In the genomic region with DNA sequence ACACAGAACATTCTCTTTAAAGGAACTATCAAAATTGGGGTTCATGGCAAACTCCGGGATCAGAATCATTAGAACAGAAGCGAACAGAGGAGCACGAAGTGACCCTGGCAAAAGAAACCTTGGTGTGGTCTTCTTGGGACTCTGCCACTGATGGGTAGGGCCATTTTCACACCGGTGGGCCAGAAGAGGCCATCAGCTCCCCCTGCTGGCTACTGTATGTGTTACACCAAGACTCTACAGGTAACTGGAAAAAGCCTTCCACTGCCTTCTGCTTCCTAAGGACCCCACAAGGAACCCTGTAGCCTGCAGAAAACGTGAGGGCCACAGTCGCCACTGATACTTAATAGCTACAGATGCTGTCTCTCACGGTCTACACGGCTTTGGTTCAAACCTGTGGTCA, we compare ENCODE assay signal across 9 mouse cellular contexts. TPM values are rescaled to one million over a fixed set of nuclear protein-coding genes. Genes with fewer than 3 reads are reported as not detected.
DNase-seq lines count a peak whose midpoint lies in the region; ATAC-seq and TF ChIP-seq lines count a peak whose summit lies in the region.
"Had no signal": no experiment of that assay in that cellular context is flagged by ENCODE, and none has a peak within 500 bp of the region (broad histone marks: within the 10 kb centered on the region; RNA-seq: fewer than 3 reads in every experiment).

No protein-coding gene starts in this region.

- 64% methylated on average over 8 of the region's 8 CpGs for WGBS in kidney, postnatal 0 days
- 58% methylated on average over 8 of the region's 8 CpGs for WGBS in forebrain, embryonic 10.5 days

- H3K9me3 ChIP-seq in kidney, postnatal 0 days (replicated peaks; ENCODE audit: low read length) = no peaks in the 10 kb centered on the region
- no peaks in the 10 kb centered on the region; the same call in 1 of the 2 replicates for H3K9me3 ChIP-seq in ES-E14 (ENCODE audit: control insufficient read depth, insufficient read depth, low read depth, low read length)
- H3K9me3 ChIP-seq in forebrain, embryonic 10.5 days = no peaks in the 10 kb centered on the region
- H3K9me3 ChIP-seq: liver, embryonic 15.5 days had no signal

- in situ Hi-C loops in ES-E14 (cut with MboI; ENCODE audit: low sequenced_read_pairs in 2 of 2, unreplicated experiment in 2 of 2) = no loop called here

- DNase-seq in CD4-positive, CD25-positive, alpha-beta regulatory T cell, adult 2 months (ENCODE audit: low read depth, low spot score) = peak; percentile 71
- peak; percentile 43 for DNase-seq in kidney, postnatal 0 days (ENCODE audit: low spot score)
- DNase-seq in kidney, adult 11 months = no peak
- DNase-seq in ES-E14 (ENCODE audit: low read depth, low spot score) = peak; percentile 51
- peak; percentile 14 for DNase-seq in retina, postnatal 7 days (ENCODE audit: low read depth, low spot score)
- DNase-seq in forebrain, embryonic 10.5 days (ENCODE audit: extremely low spot score, low spot score) = no peak

- no peaks in the 10 kb centered on the region for H3K27me3 ChIP-seq in kidney, postnatal 0 days (ENCODE audit: insufficient read depth, low read length)
- no peaks in the 10 kb centered on the region for H3K27me3 ChIP-seq in forebrain, embryonic 10.5 days (ENCODE audit: poor library complexity, severe bottlenecking)
- H3K27me3 ChIP-seq: liver, embryonic 15.5 days had no signal

- H3K4me1 ChIP-seq in kidney, postnatal 0 days (replicated peaks; ENCODE audit: insufficient read depth, low read length) = no peaks in the 10 kb centered on the region
- no peaks in the 10 kb centered on the region for H3K4me1 ChIP-seq in ES-E14 (ENCODE audit: control insufficient read depth in 2 of 2, insufficient read depth in 2 of 2, low read length in 2 of 2, poor library complexity in 1 of 2)
- H3K4me1 ChIP-seq in forebrain, embryonic 10.5 days = no peaks in the 10 kb centered on the region
- H3K4me1 ChIP-seq: liver, embryonic 15.5 days had no signal

- H3K27ac ChIP-seq in kidney, postnatal 0 days = no peak overlapping the region
- no peak overlapping the region for H3K27ac ChIP-seq in ES-E14 (ENCODE audit: insufficient read depth, low read depth, low read length, poor library complexity, severe bottlenecking)
- no peak overlapping the region for H3K27ac ChIP-seq in forebrain, embryonic 10.5 days
- H3K27ac ChIP-seq: liver, embryonic 15.5 days had no signal

- no peaks in the 10 kb centered on the region for H3K36me3 ChIP-seq in kidney, postnatal 0 days (ENCODE audit: insufficient read depth, low read length)
- H3K36me3 ChIP-seq in ES-E14 (ENCODE audit: control insufficient read depth, insufficient read depth, low read length, poor library complexity, severe bottlenecking) = no peaks in the 10 kb centered on the region
- H3K36me3 ChIP-seq in forebrain, embryonic 10.5 days (replicated peaks) = no peaks in the 10 kb centered on the region
- H3K36me3 ChIP-seq: liver, embryonic 15.5 days had no signal

- no peak overlapping the region for H3K9ac ChIP-seq in kidney, postnatal 0 days (ENCODE audit: low read depth, low read length)
- no peak overlapping the region for H3K9ac ChIP-seq in ES-E14 (ENCODE audit: insufficient read depth, low read depth, low read length, poor library complexity, severe bottlenecking)
- H3K9ac ChIP-seq: liver, embryonic 15.5 days had no signal

- no peak overlapping the region for H3K4me3 ChIP-seq in kidney, postnatal 0 days (replicated peaks; ENCODE audit: low read depth, low read length)
- no peak overlapping the region for H3K4me3 ChIP-seq in ES-E14 (ENCODE audit: insufficient read depth in 1 of 2, low read depth in 1 of 2, low read length in 2 of 2, poor library complexity in 1 of 2, severe bottlenecking in 1 of 2)
- no peak overlapping the region for H3K4me3 ChIP-seq in forebrain, embryonic 10.5 days
- H3K4me3 ChIP-seq: liver, embryonic 15.5 days had no signal

- no peak for ATAC-seq in CD4-positive, CD25-positive, alpha-beta regulatory T cell, adult 4 months
- ATAC-seq in kidney, postnatal 0 days (replicated peaks; ENCODE audit: low FRiP score, low read depth) = no peak
- peak; percentile 62; the same call in 1 of the 2 replicates for ATAC-seq in granulocyte monocyte progenitor cell, adult 5-6 weeks (replicated peaks; ENCODE audit: poor library complexity, severe bottlenecking)

- H3K4me2 ChIP-seq in kidney, postnatal 0 days (ENCODE audit: low read length) = no peak overlapping the region
- H3K4me2 ChIP-seq: liver, embryonic 15.5 days had no signal

- TF ChIP-seq CTCF in kidney, postnatal 0 days (IDR thresholded peaks at IDR 0.05; ENCODE audit: low read depth) = peak; percentile 80

TF ChIP-seq in ES-E14, 5 proteins besides CTCF, POLR2A, EP300 and RAD21:
- TF ChIP-seq ZC3H11A (IDR thresholded peaks at IDR 0.05; ENCODE audit: borderline replicate concordance, low read depth, low read length) = no peak
- no peak for TF ChIP-seq MAFK (IDR thresholded peaks at IDR 0.05; ENCODE audit: insufficient read depth, low read depth, low read length)
- TF ChIP-seq HCFC1 (IDR thresholded peaks at IDR 0.05; ENCODE audit: borderline replicate concordance, insufficient read depth, low read length) = no peak
- TF ChIP-seq ZNF384 (IDR thresholded peaks at IDR 0.05; ENCODE audit: low read depth, low read length) = no peak
- no peak for TF ChIP-seq CHD2 (IDR thresholded peaks at IDR 0.05; ENCODE audit: low read depth, low read length)

RNA-seq across cellular contexts. Expression of a gene that starts 25.2 kb away (rescaled TPM):
- polyA plus RNA-seq in CD4-positive, CD25-positive, alpha-beta regulatory T cell, adult 4 months (2017; shearing (Covaris generic)) = under 1 TPM; 0.35 to 0.71 TPM
- polyA plus RNA-seq in kidney, postnatal 0 days (2015; fragmentation: Nextera tagmentation; extraction: Ambion mirVana) = 14.8 and 16.9 TPM in 2 replicates
- 0.85 and 0.94 TPM in 2 replicates for total RNA-seq in ES-E14 (2012; rRNA removed)
- not detected in 2 replicates for total RNA-seq in granulocyte monocyte progenitor cell, adult 5-6 weeks (2014; fragmentation: Nextera tagmentation)
- total RNA-seq in granulocyte monocyte progenitor cell, adult 5-6 weeks (2017) = 0.34 TPM in 1 of 2 replicates, not detected in the other
- polyA plus RNA-seq in forebrain, embryonic 10.5 days (2016; fragmentation: Nextera tagmentation; extraction: Ambion mirVana) = 3.5 and 4.0 TPM in 2 replicates

Comparison
In these comparisons a context has a peak if more than half of its experiments do, and no peak if none do; other contexts are left out.
1. DNase-seq: peak in CD4-positive, CD25-positive, alpha-beta regulatory T cell, adult 2 months (single experiment), kidney, postnatal 0 days (single experiment), ES-E14 (single experiment) and retina, postnatal 7 days (single experiment); none in kidney, adult 11 months (single experiment) and forebrain, embryonic 10.5 days (single experiment).